Mouse (Mus musculus) ES-E14 (cell line): ENCODE data around the gene Lingo3.
"Not testable (repeated sequence)": the region's sequence is repeated elsewhere in the genome, so short reads cannot be mapped to it uniquely, and the experiment has no call there.

Experiments
- CHD2 ChIP-seq: IDR thresholded peaks from 2 replicates; pipeline ENCODE4 v1.6.1; 2014; ENCODE audit warnings: mild to moderate bottlenecking, low read depth, low read length, inconsistent platforms
- MAFK ChIP-seq: IDR thresholded peaks from 2 replicates; pipeline ENCODE4 v1.6.1; 2014; ENCODE audit warnings: mild to moderate bottlenecking, low read depth, low read length, inconsistent platforms; ENCODE audit not compliant: insufficient read depth
- ZC3H11A ChIP-seq: IDR thresholded peaks from 2 replicates; pipeline ENCODE4 v1.6.1; 2012; ENCODE audit warnings: low read depth, mild to moderate bottlenecking, inconsistent platforms, low read length, borderline replicate concordance
- ZNF384 ChIP-seq: IDR thresholded peaks from 2 replicates; pipeline ENCODE4 v1.6.1; 2012; ENCODE audit warnings: low read depth, low read length, inconsistent platforms

DNA sequence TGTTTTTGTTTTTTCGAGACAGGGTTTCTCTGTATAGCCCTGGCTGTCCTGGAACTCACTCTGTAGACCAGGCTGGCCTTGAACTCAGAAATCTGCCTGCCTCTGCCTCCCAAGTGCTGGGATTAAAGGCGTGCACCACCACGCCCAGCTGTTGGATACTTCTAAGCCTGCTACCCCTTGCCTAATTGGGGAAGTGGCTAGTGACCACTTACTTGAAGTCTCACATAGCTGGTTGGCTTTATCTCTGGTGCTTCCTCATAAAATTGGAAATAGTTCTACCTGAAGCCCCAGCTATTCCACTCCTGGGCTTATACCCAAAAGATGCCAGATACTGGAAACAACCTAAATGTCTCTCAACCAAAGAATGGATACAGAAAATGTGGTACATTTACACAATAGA is 27.5 kb downstream of the Lingo3 start:
- TF ChIP-seq ZC3H11A, MAFK, ZNF384, CHD2: not testable (repeated sequence)
